Mouse (Mus musculus) testis, adult 2 months (tissue): Measurements from ENCODE around the gene Sorcs2. TPM values are rescaled to one million over a fixed set of nuclear protein-coding genes. Genes with fewer than 3 reads are reported as not detected.
A peak's percentile ranks its signal among the peaks of the same experiment; 100 is the strongest.

Experiments used
- H3K27ac ChIP-seq: fragments of 200-500 bp; 2 replicates; pipeline ENCODE4 v1.5.1; 2012; ENCODE audit warnings: low read depth, low read length; ENCODE audit not compliant: control insufficient read depth, insufficient read depth
- H3K27me3 ChIP-seq: fragments of 200-500 bp; 2 replicates; pipeline ENCODE4 v1.6.1; 2012; ENCODE audit warnings: mild to moderate bottlenecking, low read length, moderate library complexity; ENCODE audit not compliant: control insufficient read depth, insufficient read depth
- H3K36me3 ChIP-seq: fragments of 200-500 bp; 2 replicates; pipeline ENCODE4 v1.6.1; 2012; ENCODE audit warnings: mild to moderate bottlenecking, low read length; ENCODE audit not compliant: control insufficient read depth, insufficient read depth
- H3K4me1 ChIP-seq: fragments of 200-500 bp; 2 replicates; pipeline ENCODE4 v1.6.1; 2012; ENCODE audit warnings: low read length; ENCODE audit not compliant: control insufficient read depth, insufficient read depth
- H3K4me3 ChIP-seq: fragments of 200-500 bp; 2 replicates; pipeline ENCODE4 v1.5.1; 2012; ENCODE audit warnings: low read depth, mild to moderate bottlenecking, low read length, moderate library complexity, mixed read lengths; ENCODE audit not compliant: control insufficient read depth
- CTCF ChIP-seq: fragments of 200-500 bp; IDR thresholded peaks from 2 replicates; pipeline ENCODE4 v1.5.1; 2012; ENCODE audit warnings: low read depth, mild to moderate bottlenecking, inconsistent platforms, low read length, moderate library complexity; ENCODE audit not compliant: control insufficient read depth, insufficient read depth, insufficient replicate concordance
- POLR2A ChIP-seq: fragments of 200-500 bp; IDR thresholded peaks from 2 replicates; pipeline ENCODE4 v1.6.1; 2012; ENCODE audit warnings: low read depth, mild to moderate bottlenecking, inconsistent platforms, low read length, moderate library complexity; ENCODE audit not compliant: control insufficient read depth
- polyA plus RNA-seq: library from polyadenylated mRNA; depleted of rRNA; stranded (reverse); fragments of >200 nt; gene quantifications from 2 replicates; pipeline ENCODE4 v1.2.3, GENCODE M21; 2012

Sorcs2 gene
- polyA plus RNA-seq, 1 experiment = 13.8 TPM

GRCm38 (mm10) chr5:36006106-36006505 lies 391.8 kb downstream of the Sorcs2 start:
- no peak for TF ChIP-seq CTCF
- no peak for TF ChIP-seq POLR2A
- Histone ChIP-seq H3K4me1 (no peaks in the 10 kb centered on the region), H3K27me3 (no peaks in the 10 kb centered on the region), H3K4me3 (no peak overlapping the region), H3K27ac (no peak overlapping the region), H3K36me3 (no peaks in the 10 kb centered on the region)

DNA sequence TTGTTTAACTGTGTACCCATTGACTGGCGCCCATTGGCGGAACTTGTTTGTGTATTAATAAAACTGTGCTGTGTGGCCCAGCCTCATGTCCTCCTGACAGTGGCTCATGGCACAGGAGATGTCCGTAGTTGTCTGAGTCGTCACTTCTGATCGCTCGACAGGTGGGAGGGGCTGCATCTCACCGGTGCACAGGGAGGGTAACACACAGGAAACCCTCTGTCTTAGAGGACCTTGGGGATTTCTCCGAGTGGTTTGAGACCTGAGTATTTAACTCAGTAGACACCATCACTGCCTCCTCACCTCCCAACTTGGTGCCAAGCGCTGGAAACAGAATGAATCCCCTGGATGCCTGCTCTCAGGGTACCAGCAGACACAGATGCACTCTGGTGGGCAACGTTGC lies 394.1 kb downstream of the Sorcs2 start:
- Histone ChIP-seq H3K27ac (no peak overlapping the region), H3K36me3 (no peaks in the 10 kb centered on the region), H3K4me1 (no peaks in the 10 kb centered on the region), H3K4me3 (no peak overlapping the region), H3K27me3 (no peaks in the 10 kb centered on the region)
- TF ChIP-seq POLR2A (no peak), CTCF (no peak)

GRCm38 (mm10) chr5:35989986-35990735 lies 407.8 kb downstream of the Sorcs2 start:
- H3K36me3 ChIP-seq = no peaks in the 10 kb centered on the region
- TF ChIP-seq CTCF (no peak), POLR2A (no peak)
- H3K27ac ChIP-seq = no peak overlapping the region
- H3K4me3 ChIP-seq = no peak overlapping the region
- H3K27me3 ChIP-seq = no peaks in the 10 kb centered on the region
- H3K4me1 ChIP-seq = peaks cover 10% of the 10 kb centered on the region

- H3K27me3 ChIP-seq = no peaks in the 10 kb centered on the region
- H3K4me3 ChIP-seq = no peak overlapping the region
- peaks cover 10% of the 10 kb centered on the region for H3K4me1 ChIP-seq
- TF ChIP-seq POLR2A (no peak), CTCF (no peak)
- H3K36me3 ChIP-seq = no peaks in the 10 kb centered on the region
- H3K27ac ChIP-seq = no peak overlapping the region
These were observed 408.4 kb downstream of the Sorcs2 start for GRCm38 (mm10) chr5:35989506-35989905.

GRCm38 (mm10) chr5:35988085-35988484 lies 409.9 kb downstream of the Sorcs2 start:
- TF ChIP-seq POLR2A (no peak), CTCF (no peak)
- H3K36me3 ChIP-seq = no peaks in the 10 kb centered on the region

DNA sequence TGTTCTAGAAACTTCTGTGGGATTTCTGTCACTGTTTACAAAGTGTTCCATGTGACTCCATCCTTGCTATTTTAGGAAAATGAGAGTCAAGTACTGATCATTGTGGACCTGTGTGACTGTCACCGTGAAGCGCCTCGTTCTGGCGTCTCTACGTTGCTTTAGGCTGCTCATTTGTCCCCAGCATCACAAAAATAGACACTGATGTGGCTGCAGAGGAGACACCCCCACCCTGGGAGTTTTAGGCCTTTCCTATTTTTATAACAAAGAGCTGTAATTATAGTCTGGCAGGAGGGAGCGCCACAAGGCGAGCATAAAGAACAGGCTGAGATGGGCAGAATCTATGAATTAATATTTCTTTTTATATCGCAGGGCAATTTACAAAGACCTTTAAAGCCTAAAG lies 412.3 kb downstream of the Sorcs2 start:
- H3K4me1 ChIP-seq = no peaks in the 10 kb centered on the region
- no peak overlapping the region for H3K4me3 ChIP-seq
- H3K36me3 ChIP-seq = no peaks in the 10 kb centered on the region
- TF ChIP-seq POLR2A = no peak
- H3K27ac ChIP-seq = no peak overlapping the region
- no peaks in the 10 kb centered on the region for H3K27me3 ChIP-seq

More at GRCm38 (mm10) chr5:35988085-35988484, 409.9 kb downstream of the Sorcs2 start:
- Histone ChIP-seq H3K27me3 (no peaks in the 10 kb centered on the region), H3K4me3 (no peak overlapping the region), H3K27ac (no peak overlapping the region), H3K4me1 (peaks cover 3% of the 10 kb centered on the region)

DNA sequence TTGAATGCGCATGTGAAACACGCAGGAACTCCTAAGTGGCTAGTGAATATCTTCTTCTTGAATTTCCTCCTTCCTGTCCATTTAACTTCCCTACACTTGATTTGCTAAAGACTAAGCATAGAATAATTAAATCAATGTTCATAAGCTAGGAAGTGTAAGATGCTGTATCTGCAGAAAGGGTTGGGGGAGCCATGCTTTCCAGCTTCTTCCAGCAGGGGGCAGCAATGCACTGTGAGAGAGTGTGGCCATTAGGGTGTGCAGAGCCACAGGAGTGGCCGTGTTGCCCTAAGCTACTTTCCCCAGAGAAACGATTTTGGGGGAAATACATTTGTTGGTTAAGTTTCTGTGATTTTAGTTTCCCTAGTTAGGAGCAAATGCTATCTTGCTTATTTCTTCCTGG lies 416.0 kb downstream of the Sorcs2 start:
- H3K4me1 ChIP-seq = no peaks in the 10 kb centered on the region
- no peaks in the 10 kb centered on the region for H3K27me3 ChIP-seq
- H3K36me3 ChIP-seq = no peaks in the 10 kb centered on the region
- H3K27ac ChIP-seq = no peak overlapping the region
- TF ChIP-seq POLR2A (no peak), CTCF (peak; percentile 84; the same call in 1 of the 2 replicates)
- no peak overlapping the region for H3K4me3 ChIP-seq
